Mouse (Mus musculus) thymus, adult 2 months (tissue): Measurements from ENCODE around the gene Ndufa11.

Source experiments
- CTCF ChIP-seq: fragments of 200-500 bp; IDR thresholded peaks from 2 replicates; pipeline ENCODE4 v1.5.1; 2012; ENCODE audit warnings: mild to moderate bottlenecking, control low read depth, low read length, moderate library complexity, borderline replicate concordance; ENCODE audit not compliant: control insufficient read depth, poor library complexity, insufficient read depth; ENCODE audit errors: extremely low read depth
- POLR2A ChIP-seq: fragments of 200-500 bp; IDR thresholded peaks from 2 replicates; pipeline ENCODE4 v1.6.1; 2012; ENCODE audit warnings: mild to moderate bottlenecking, low read length, control low read depth, moderate library complexity; ENCODE audit not compliant: control insufficient read depth, poor library complexity, insufficient read depth; ENCODE audit errors: extremely low read depth

DNA sequence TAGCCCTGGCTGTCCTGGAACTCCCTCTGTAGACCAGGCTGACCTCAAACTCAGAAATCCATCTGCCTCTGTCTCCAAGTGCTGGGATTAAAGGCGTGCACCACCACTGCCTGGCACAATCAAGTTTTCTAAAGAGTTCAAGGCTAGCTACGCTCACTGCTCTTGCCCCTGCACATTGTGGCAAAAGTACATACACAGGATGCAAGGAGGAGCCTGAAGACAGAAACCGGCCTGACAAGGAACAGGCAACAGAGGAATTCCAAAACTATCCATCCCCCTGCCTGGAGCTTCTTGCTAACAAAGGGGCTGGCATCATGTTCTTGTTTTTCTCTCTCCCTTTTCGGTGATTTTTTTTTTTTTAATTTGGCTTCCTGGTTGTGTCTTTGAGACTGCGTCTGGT, 26.6 kb downstream of the Ndufa11 start:
- TF ChIP-seq CTCF = no peak
- TF ChIP-seq POLR2A = no peak
